Mouse (Mus musculus) myocyte (in vitro differentiated cells): ENCODE data around the gene Lamb1. TPM values are rescaled to one million over a fixed set of nuclear protein-coding genes. Genes with fewer than 3 reads are reported as not detected.

ENCODE experiments used
- H3K27me3 ChIP-seq: one replicate; pipeline ENCODE4 v1.6.1; 2011; ENCODE audit not compliant: control insufficient read depth, insufficient read depth, insufficient read length
- H3K36me3 ChIP-seq: one replicate; pipeline ENCODE4 v1.6.1; 2011; ENCODE audit not compliant: control insufficient read depth, insufficient read depth
- H3K4me2 ChIP-seq: one replicate; pipeline ENCODE4 v1.6.1; 2011; ENCODE audit warnings: low read depth, control low read depth
- H3K4me3 ChIP-seq: one replicate; pipeline ENCODE4 v1.5.1; 2011; ENCODE audit warnings: mild to moderate bottlenecking, control low read depth, moderate library complexity
- H3K79me2 ChIP-seq: one replicate; pipeline ENCODE4 v1.6.1; 2011; ENCODE audit not compliant: control insufficient read depth, insufficient read depth
- H3ac ChIP-seq: one replicate; pipeline ENCODE4 v1.6.1; 2011; ENCODE audit not compliant: control insufficient read depth, insufficient read length
- CEBPB ChIP-seq: IDR thresholded peaks from 2 replicates; pipeline ENCODE4 v1.6.1; 2011; ENCODE audit warnings: mild to moderate bottlenecking, moderate library complexity; ENCODE audit not compliant: poor library complexity, insufficient read depth, severe bottlenecking
- E2F4 ChIP-seq: IDR thresholded peaks from one replicate; pipeline ENCODE4 v1.6.1; 2011; ENCODE audit warnings: mild to moderate bottlenecking, control low read depth, moderate library complexity; ENCODE audit not compliant: insufficient read depth
- MAX ChIP-seq: IDR thresholded peaks from one replicate; pipeline ENCODE4 v1.6.1; 2011; ENCODE audit warnings: low read depth, mild to moderate bottlenecking, control low read depth
- MYOD1 ChIP-seq, 3 experiments: IDR thresholded peaks; one replicate each; pipeline ENCODE4 v1.6.1; 2011; ENCODE audit warnings: control low read depth in 2 of 3, low read depth in 2 of 3, mild to moderate bottlenecking in 2 of 3, moderate library complexity in 1 of 3; ENCODE audit not compliant: insufficient read length in 2 of 3, control insufficient read depth in 1 of 3
- MYOG ChIP-seq, 3 experiments: IDR thresholded peaks; one replicate each; pipeline ENCODE4 v1.6.1; 2011; ENCODE audit warnings: control low read depth in 2 of 3, low read depth in 2 of 3, mild to moderate bottlenecking in 2 of 3; ENCODE audit not compliant: insufficient read length in 2 of 3, control insufficient read depth in 1 of 3, insufficient read depth in 1 of 3
- POLR2A ChIP-seq: IDR thresholded peaks from one replicate; pipeline ENCODE4 v1.6.1; 2011; ENCODE audit warnings: low read depth, mild to moderate bottlenecking, control low read depth, moderate library complexity; ENCODE audit not compliant: insufficient read length
- POLR2AphosphoS2 ChIP-seq: IDR thresholded peaks from one replicate; pipeline ENCODE4 v1.6.1; 2011; ENCODE audit warnings: low read depth, control low read depth; ENCODE audit not compliant: insufficient read length
- REST ChIP-seq: IDR thresholded peaks from one replicate; pipeline ENCODE4 v1.6.1; 2011; ENCODE audit warnings: mild to moderate bottlenecking, control low read depth, moderate library complexity; ENCODE audit not compliant: insufficient read depth, insufficient read length
- SRF ChIP-seq: IDR thresholded peaks from one replicate; pipeline ENCODE4 v1.6.1; 2011; ENCODE audit warnings: low read depth; ENCODE audit not compliant: control insufficient read depth, insufficient read length
- TCF12 ChIP-seq: IDR thresholded peaks from one replicate; pipeline ENCODE4 v1.6.1; 2011; ENCODE audit warnings: mild to moderate bottlenecking, control low read depth; ENCODE audit not compliant: poor library complexity, insufficient read depth, severe bottlenecking
- TCF3 ChIP-seq: IDR thresholded peaks from one replicate; pipeline ENCODE4 v1.6.1; 2011; ENCODE audit warnings: low read depth, control low read depth; ENCODE audit not compliant: insufficient read length
- USF1 ChIP-seq: IDR thresholded peaks from one replicate; pipeline ENCODE4 v1.6.1; 2011; ENCODE audit warnings: low read depth, mild to moderate bottlenecking, control low read depth, moderate library complexity
- polyA plus RNA-seq: library from polyadenylated mRNA; unstranded; fragments of >200 nt; fragmentation: generic; extraction: Trizol; gene quantifications from one replicate; pipeline ENCODE4 v1.2.1, GENCODE M21; 2012; ENCODE audit warnings: missing spikeins

Gene Lamb1
- polyA plus RNA-seq, 1 experiment: 69.4 TPM

- Histone ChIP-seq H3K79me2 (peaks cover 26% of the 10 kb centered on the region), H3K4me2 (no peak overlapping the region), H3ac (no peak overlapping the region), H3K36me3 (peaks cover 47% of the 10 kb centered on the region), H3K4me3 (no peak overlapping the region), H3K27me3 (no peaks in the 10 kb centered on the region)
- TF ChIP-seq REST (no peak), MYOD1 (IDR thresholded peaks at IDR 0.05; ENCODE audit: control insufficient read depth in 1 of 3, insufficient read length in 2 of 3, low read depth in 2 of 3) (no peak), POLR2A (no peak), MYOG (IDR thresholded peaks at IDR 0.05; ENCODE audit: control insufficient read depth in 1 of 3, insufficient read depth in 1 of 3, insufficient read length in 2 of 3, low read depth in 2 of 3) (no peak), E2F4 (no peak), TCF12 (no peak), SRF (no peak), USF1 (no peak), POLR2AphosphoS2 (no peak), TCF3 (no peak)
Observed at GRCm38 (mm10) chr12:31278270-31278669, 13.2 kb downstream of the Lamb1 start.

GRCm38 (mm10) chr12:31280318-31280717 lies 15.3 kb downstream of the Lamb1 start:
- Histone ChIP-seq H3ac (no peak overlapping the region), H3K4me2 (no peak overlapping the region), H3K27me3 (no peaks in the 10 kb centered on the region), H3K79me2 (peaks cover 6% of the 10 kb centered on the region), H3K36me3 (peaks cover 29% of the 10 kb centered on the region), H3K4me3 (no peak overlapping the region)
- TF ChIP-seq SRF (no peak), POLR2A (no peak), MYOG (IDR thresholded peaks at IDR 0.05; ENCODE audit: control insufficient read depth in 1 of 3, insufficient read depth in 1 of 3, insufficient read length in 2 of 3, low read depth in 2 of 3) (no peak)

GRCm38 (mm10) chr12:31281100-31281591 lies 16.1 kb downstream of the Lamb1 start:
- TF ChIP-seq MYOG (IDR thresholded peaks at IDR 0.05; ENCODE audit: control insufficient read depth in 1 of 3, insufficient read depth in 1 of 3, insufficient read length in 2 of 3, low read depth in 2 of 3): no peak
- TF ChIP-seq CEBPB: no peak
- no peak for TF ChIP-seq USF1
- TF ChIP-seq REST: no peak
- TF ChIP-seq MYOD1 (IDR thresholded peaks at IDR 0.05; ENCODE audit: control insufficient read depth in 1 of 3, insufficient read length in 2 of 3, low read depth in 2 of 3): no peak
- TF ChIP-seq POLR2A: no peak
- TF ChIP-seq POLR2AphosphoS2: no peak
- TF ChIP-seq E2F4: no peak
- TF ChIP-seq SRF: no peak
- TF ChIP-seq TCF3: no peak
- no peak for TF ChIP-seq TCF12
- no peak for TF ChIP-seq MAX

GRCm38 (mm10) chr12:31282241-31282640 lies 17.2 kb downstream of the Lamb1 start:
- H3K4me3 ChIP-seq: no peak overlapping the region
- TF ChIP-seq E2F4 (no peak), MAX (no peak), TCF3 (no peak), CEBPB (no peak), POLR2AphosphoS2 (no peak), REST (no peak)
- no peak overlapping the region for H3K4me2 ChIP-seq
- H3K79me2 ChIP-seq: no peaks in the 10 kb centered on the region
- H3K27me3 ChIP-seq: no peaks in the 10 kb centered on the region
- peaks cover 30% of the 10 kb centered on the region for H3K36me3 ChIP-seq
- no peak overlapping the region for H3ac ChIP-seq

More at GRCm38 (mm10) chr12:31281100-31281591, 16.1 kb downstream of the Lamb1 start:
- H3K36me3 ChIP-seq: peaks cover 26% of the 10 kb centered on the region
- H3K27me3 ChIP-seq: no peaks in the 10 kb centered on the region
- no peak overlapping the region for H3ac ChIP-seq
- H3K4me3 ChIP-seq: no peak overlapping the region
- H3K4me2 ChIP-seq: no peak overlapping the region
- no peaks in the 10 kb centered on the region for H3K79me2 ChIP-seq

- H3K79me2 ChIP-seq: no peaks in the 10 kb centered on the region
- H3K4me3 ChIP-seq: no peak overlapping the region
- TF ChIP-seq MAX: no peak
- TF ChIP-seq MYOD1 (IDR thresholded peaks at IDR 0.05; ENCODE audit: control insufficient read depth in 1 of 3, insufficient read length in 2 of 3, low read depth in 2 of 3): no peak
- TF ChIP-seq TCF12: no peak
- TF ChIP-seq REST: no peak
- TF ChIP-seq POLR2A: no peak
- TF ChIP-seq TCF3: no peak
- TF ChIP-seq CEBPB: no peak
- no peak overlapping the region for H3K4me2 ChIP-seq
- H3K27me3 ChIP-seq: no peaks in the 10 kb centered on the region
- peaks cover 36% of the 10 kb centered on the region for H3K36me3 ChIP-seq
- H3ac ChIP-seq: no peak overlapping the region
Observed at GRCm38 (mm10) chr12:31283131-31283530, 18.1 kb downstream of the Lamb1 start.

GRCm38 (mm10) chr12:31283617-31284136 lies 18.6 kb downstream of the Lamb1 start:
- H3K4me2 ChIP-seq: no peak overlapping the region

More at GRCm38 (mm10) chr12:31283617-31284136, 18.6 kb downstream of the Lamb1 start:
- TF ChIP-seq REST: no peak
- no peak for TF ChIP-seq MYOG (IDR thresholded peaks at IDR 0.05; ENCODE audit: control insufficient read depth in 1 of 3, insufficient read depth in 1 of 3, insufficient read length in 2 of 3, low read depth in 2 of 3)
- no peak for TF ChIP-seq POLR2AphosphoS2
- no peak for TF ChIP-seq TCF3
- TF ChIP-seq MAX: no peak
- no peak for TF ChIP-seq TCF12
- TF ChIP-seq SRF: no peak
- TF ChIP-seq E2F4: no peak
- no peak for TF ChIP-seq CEBPB
- no peak for TF ChIP-seq MYOD1 (IDR thresholded peaks at IDR 0.05; ENCODE audit: control insufficient read depth in 1 of 3, insufficient read length in 2 of 3, low read depth in 2 of 3)
- no peak for TF ChIP-seq USF1
- no peak for TF ChIP-seq POLR2A
- no peaks in the 10 kb centered on the region for H3K79me2 ChIP-seq
- H3K27me3 ChIP-seq: no peaks in the 10 kb centered on the region
- no peak overlapping the region for H3ac ChIP-seq
- H3K36me3 ChIP-seq: peaks cover 41% of the 10 kb centered on the region
- no peak overlapping the region for H3K4me3 ChIP-seq
